Mouse (Mus musculus) embryo, embryonic 9.5 days (tissue): ENCODE measurements around the gene 1700037H04Rik.
A peak's percentile ranks its signal among the peaks of the same experiment; 100 is the strongest.

Experiments used
- DNase-seq: peaks from one replicate; pipeline ENCODE4 v3.0.0-alpha.2; 2017; ENCODE audit errors: extremely low spot score

Gene 1700037H04Rik

DNA sequence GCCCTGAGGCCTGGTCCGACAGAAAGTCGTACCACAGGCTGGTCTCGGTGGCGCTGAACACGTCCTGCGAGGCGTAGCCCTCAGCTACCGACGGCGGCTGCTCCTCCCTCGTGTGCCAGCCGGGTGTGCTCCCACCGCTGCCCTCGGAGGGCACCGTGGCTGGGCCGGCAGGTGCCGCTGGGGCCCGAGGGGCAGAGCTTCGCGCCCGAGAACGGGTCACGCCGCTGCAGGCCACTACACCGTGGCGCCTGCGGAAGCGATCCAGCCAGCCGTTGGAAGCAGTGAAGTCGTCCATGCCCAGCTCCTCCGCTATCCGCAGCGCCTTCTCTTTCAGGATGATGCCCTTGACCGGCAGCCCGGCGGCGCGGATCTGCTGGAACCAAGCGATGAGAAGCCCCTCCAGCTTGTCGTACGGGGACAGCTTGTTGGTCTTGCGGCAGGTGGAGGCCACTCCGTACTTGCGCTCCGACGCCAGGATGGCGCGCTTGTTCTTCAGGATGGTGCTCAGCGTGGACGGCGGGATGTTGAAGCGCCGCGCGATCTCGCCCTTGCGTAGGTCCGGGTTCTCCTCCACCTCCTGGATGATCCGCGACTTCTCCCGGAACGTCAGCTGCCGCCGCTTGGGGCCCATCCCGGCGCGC, 19.5 kb upstream of the 1700037H04Rik start:
- peak; percentile 74 for DNase-seq

DNA sequence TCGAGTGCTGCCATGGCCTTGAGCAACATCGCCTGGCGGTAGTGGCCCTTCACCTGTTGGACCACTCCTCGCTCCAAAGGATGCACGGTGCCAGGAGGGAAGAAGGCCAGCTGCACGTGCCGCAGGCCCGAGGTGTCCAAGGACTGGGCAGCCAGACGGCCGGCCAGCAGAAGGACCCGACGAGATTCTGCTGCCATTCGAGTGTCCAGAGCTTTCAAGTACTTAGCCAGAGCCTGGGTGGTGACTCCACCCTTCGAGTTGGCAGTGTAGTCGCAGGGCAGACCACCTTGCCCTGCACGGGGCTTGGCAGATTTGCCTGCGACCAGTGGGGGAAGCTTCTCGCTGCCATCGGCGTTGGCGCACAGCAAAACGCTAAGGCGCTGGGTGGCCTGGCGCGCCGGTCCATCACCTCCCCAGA, 19.0 kb upstream of the 1700037H04Rik start:
- no peak for DNase-seq

DNA sequence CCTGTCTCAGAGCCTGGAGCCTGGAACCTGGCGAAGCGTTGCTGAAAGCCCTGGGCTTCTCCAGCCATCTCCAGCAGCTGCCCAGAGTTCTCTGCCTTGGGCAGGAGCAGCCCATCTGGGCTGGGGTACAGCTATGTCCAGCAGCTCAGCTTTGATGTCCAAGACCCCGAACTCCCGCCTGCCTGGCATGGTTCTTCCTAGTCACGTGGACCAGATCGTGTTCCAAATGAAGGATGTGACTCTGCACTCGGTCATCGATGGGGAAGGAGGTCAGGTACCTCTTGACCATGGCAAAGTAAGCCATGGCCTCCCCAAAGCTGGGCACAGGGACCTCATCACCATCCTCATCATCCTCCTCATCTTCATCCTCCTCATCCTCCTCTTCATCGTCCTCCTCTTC, 18.1 kb upstream of the 1700037H04Rik start:
- DNase-seq, result no peak

DNA sequence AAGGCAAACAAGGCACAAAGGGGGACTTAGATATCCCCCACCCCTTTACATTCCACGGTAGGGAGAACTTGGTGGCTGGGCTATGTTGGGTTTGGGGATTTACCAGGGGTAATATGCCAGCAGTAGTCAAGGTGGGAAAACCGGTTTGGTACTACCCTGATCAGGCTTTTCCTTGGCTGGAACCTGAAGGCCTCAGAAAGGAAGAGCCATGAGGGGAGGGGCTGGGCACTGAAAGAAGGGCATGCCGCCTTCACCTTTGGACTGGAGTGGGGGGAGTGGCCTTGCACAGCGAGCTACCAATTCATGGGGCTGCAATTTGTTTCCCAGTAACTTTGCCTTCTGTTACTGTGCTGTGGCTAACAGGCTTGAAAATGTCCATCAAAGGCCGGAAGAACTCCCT, 16.6 kb upstream of the 1700037H04Rik start:
- no peak for DNase-seq

DNA sequence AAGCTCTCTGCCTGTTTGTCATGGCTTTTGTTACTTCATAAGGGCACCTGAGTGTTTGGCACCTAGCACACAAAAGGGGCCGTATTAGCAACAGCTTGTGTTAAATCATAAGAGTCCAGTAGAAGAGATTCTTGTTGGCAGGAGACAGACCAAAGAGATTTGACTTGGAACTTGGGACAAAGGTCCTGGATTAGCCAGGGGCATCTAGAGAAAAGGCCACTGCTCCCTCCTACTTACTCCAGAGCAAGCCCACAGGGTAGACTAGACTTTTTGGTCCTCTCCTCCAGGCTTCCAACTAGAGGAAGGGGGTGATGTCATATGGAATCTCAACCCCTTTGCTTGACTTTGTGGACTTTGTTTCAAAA, 16.0 kb upstream of the 1700037H04Rik start:
- DNase-seq, result no peak

DNA sequence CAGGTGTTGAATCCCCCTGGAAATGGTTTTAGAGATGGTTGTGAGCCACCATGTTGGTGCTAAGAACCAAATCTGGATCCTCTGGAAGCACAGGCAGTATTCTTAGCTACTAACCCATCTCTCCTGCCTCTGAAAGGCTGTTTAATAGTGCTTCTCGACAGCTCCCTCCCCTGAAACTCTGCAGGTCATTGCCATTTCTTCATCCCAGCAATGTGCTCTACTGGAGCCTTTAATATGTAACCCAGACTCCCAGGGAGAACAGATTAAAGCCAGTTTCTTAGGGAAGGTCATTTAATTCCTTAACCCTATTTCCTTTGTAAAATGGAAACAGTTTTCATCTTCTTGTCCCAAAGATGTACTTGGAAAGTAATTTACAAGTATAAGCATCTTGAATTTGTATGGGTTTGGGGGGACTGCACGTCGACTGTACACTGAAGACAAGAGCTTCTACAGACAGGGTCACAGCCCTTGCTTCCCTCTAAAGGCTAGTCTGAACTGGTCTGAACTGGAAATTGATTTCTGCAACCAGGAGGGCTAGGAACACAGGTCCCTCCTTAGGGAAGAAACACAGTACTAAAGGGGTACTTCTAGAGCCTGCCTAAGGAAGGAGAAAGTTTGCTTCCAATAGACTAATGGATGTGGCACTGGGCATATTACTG, 15.5 kb upstream of the 1700037H04Rik start:
- DNase-seq, result no peak

DNA sequence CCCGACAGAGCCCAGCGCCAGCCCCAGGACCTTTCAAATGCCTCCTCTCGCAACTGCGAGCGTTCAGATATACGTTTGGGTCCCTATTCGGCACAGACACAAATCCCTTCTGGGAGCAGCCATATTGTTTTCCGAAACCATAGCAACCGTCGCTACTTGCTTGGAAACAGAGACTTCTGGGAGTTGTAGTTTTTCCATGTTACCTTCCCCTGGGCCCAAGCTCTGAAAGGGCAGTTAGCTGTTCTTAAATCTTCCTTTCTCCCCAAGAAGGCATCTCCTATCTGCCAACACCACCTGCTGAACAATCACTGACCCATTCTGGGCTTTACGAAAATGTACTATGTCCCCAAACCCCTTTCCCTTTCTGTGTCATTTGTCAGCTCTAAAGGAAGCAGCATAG, 14.8 kb upstream of the 1700037H04Rik start:
- peak; percentile 75 for DNase-seq

DNA sequence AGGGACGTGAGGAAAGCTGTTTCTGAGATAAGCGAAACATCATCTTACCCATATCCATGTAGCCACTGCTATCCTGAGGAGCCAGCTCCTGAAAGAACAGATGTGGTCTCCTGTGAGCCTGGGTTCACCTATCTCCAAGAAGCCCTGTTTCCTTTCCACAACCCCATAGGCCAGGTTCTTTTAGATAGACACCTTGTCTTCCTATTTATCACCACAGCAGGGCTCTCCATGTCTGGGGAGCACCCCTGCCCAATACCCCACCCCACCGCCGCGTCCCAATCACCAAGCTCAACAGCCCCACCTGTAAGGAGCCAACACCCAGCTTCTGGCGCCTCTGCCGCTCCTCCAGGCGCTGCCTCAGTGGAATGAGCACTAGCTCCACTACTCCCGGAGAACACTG, 12.4 kb upstream of the 1700037H04Rik start:
- no peak for DNase-seq

DNA sequence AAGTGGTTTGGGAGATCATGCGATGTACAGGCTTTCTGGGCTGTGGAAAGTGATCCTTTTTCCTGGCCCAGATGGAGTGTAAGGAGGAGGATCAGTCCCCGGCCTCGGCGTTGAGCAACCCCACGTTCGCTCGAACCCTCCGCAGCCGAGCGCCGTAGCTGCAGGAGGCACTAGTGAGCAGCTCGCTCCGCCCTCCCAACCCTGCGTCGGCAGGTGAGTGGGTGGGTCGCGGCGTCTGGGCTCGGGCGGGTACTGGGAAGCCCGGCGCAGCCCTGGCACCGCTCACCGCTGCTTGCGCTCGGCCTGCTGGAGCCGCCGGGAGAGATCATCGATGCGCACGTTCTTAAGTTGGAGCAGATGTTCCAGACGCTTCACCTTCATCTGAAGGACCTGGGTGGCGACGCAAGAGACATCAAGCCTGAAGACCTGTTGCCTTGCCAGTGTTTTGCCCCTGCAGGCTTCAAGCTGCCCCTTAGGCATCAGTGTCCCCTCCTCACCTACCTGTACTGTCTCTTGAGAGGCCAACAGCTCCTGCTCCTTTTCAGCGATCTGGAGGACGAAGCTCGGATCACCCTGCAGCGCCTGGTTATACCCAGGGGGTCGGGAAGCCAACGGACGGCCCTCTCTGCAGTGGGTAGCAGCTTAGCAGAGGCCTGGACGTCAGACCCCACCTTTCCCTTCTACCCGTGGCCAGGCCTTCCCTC, 11.7 kb upstream of the 1700037H04Rik start:
- DNase-seq, result no peak

DNA sequence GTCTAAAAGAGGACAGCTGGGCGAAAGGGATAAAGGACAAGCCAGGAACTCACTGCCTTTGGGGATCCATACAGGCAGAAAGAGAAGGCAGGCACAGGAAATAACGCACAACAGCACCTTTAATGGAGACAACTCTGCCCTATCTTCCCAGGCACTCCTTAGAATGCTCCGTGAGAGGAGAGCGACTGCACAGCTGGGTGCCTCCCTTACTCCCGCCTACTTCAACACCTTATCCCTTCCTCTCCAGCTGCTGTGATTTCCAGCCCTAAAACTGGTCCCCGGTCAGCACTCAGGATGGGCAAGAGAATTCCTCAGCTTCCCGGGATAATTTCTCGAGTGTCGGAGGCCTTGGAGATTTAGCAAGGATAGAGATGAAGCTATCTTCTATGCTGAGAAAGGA, 11.1 kb upstream of the 1700037H04Rik start:
- no peak for DNase-seq

DNA sequence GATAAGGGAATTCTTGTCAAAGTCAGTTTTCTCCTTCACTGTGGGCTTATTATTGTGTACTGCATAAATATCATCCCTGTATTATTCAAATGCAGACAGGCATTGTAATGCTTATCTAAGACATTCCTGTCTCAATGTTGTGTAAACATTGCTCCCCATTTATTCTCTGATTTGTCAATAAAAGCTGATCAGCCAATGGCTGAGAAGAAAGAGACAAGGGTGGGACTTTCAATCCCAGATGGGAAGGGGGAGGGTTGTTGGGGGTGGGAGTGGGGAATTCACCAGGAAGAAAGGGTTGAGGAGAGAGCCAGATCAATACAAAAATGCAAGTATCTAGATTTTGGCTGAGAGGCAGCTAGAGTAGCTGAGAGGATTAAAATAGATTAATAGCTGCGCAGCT, 9.0 kb upstream of the 1700037H04Rik start:
- no peak for DNase-seq

DNA sequence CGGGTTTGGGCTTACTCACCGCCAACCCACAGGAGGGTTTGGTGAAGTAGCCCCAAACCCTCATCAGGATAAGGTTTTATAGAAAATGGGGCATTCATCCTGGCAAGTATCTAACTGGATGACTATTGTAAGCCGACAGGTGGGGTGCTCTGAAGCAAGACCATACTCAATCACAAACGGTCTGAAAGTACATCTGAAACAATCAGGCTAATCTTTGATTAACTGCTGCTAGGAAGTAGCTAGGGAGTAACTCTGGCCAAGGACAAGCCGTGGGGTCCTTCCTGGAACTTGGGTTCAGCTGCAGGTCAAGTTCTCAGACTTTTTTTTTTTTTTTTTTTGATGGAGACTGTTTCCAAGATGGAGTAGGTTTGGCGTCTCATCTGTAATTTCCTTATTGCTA, 8.1 kb upstream of the 1700037H04Rik start:
- no peak for DNase-seq

DNA sequence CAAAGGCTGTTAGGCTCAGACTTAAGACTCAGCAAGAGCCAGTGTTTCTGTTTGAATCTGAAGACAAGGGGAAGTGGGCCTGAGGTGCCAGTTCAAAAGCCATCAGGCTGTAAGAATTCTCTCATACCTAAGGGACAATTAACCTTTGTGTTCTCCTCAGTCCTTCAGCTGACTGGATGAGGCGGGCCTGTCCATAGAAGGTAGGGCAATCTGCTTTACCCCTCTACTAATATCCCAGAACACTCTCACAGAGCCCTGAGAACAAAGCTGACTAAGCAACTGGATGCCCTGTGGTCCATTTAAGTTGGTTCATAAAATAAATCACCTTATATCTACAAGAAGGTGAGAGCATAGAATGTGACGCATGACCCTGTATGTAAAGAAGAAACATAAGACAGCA, 6.3 kb upstream of the 1700037H04Rik start:
- no peak for DNase-seq

DNA sequence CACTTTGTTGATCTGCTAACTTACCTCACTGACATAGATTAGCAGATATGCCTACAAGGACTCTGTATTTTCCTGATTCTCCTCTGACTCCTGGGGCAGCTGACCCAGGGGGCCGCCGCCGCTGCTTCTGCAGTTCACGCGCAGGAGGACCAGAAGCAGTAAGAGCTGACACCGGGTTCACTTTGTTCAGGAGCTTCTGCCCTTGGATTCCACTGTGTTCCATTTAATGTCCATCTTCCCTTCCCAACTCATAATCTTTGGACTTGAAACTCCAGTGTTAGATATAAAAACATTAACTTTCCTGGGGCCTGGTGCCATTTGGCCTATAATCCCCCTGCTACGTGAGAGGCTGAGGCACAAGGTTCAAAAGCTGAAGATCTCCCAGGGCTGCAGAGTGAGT, 4.0 kb upstream of the 1700037H04Rik start:
- no peak for DNase-seq

DNA sequence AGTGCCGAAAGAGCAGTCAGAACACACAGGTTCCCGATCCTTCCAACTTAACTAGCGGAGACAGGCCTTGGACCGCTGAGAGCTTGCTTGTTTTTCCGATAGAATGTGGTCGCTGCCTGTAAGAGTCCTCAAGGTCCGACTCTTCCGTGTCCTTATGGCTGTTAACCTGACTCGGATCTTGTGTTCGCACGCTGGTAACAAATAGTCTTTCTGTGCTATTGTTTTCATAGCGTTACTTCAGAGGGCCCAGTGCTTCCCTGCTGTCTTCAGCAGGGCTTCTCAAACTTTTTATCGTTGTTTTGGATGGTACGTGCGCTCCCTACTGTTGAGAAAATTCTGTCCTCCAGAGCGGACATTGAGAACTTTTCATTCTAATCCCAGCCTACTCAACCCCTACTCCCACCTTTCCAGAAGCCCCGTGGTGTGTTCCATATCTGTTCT, 810 bp upstream of the 1700037H04Rik start:
- DNase-seq, result no peak

DNA sequence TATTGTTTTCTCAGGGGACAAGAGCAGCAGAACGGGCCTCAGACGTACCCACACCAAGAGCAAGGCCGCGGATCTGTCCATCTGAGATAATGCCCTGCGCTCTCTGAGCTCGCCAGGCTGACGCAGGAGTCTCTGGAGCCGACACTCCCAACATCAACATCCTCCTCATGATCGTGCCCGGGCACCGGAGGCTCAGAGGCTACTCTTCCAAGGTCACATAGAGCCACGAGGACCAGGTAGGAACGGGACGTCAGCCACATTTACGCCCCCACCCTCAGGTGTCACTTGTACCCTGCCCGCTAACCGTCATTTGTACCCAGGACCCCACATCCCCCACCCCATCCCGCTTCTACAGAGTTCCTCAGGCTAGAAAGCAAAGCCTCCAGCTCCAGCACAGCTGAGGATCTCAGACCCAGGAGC, 380 bp downstream of the 1700037H04Rik start:
- DNase-seq, result no peak

DNA sequence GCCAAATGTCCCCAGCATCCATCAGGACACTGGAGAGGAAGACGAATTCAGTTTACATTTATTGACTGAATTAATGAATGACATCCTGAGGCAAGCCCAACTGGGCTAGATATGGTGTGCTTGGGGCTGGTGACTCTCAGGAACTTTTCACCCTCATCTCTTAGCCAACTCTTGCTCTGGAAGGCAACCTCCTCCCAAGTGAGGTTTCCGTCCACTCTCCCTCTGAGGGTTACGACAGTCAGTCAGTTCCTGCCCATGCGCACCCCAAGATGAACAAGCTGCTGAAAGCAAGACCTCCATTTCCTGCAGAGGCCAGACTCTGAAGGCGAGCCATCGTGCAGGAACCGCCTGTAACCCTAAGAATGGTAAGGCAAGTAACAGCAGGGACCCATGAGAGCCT, 2.9 kb downstream of the 1700037H04Rik start:
- no peak for DNase-seq

DNA sequence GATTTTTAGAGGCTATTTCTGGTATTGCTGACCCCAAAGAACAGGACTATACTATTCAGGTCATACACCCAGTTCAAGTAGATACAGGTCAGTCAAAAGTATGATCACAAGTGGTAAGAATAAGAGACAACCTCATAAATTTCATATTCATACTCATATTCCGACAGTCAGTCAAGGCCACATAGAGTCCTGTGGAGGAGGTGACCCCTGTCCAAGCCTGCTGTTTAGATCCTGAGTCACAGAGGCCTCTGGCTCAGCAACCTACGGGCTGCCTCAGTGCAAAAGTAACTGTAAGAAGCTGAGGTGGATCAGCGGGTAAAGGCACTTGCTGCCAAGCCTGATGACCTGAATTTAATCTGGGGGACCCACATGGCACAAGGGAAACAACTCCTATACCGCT, 5.8 kb downstream of the 1700037H04Rik start:
- no peak for DNase-seq

DNA sequence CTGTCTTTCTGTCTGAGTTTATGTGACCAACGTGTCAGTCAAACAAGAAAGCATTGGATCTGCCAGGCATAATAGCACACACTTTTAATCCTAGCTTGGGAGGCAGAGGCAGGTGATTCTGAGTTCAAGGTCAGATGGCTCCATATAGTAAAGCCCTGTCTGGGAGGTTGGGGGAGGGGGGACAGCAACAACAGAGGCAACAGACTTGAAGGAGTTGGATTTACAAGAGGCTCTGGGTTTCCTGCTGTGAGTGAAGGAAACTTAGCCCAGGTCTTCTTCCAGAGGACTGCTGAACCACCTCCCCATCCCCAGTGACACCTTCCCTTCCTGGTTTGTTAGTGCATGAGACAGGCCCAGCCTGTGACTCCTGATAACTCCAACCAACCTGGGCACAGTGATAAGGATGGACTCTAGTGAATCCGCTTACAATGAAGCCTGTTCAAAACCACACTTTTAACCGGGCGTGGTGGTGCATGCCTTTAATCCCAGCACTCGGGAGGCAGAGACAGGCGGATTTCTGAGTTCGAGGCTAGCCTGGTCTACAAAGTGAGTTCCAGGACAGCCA, 7.6 kb downstream of the 1700037H04Rik start:
- DNase-seq, result no peak

DNA sequence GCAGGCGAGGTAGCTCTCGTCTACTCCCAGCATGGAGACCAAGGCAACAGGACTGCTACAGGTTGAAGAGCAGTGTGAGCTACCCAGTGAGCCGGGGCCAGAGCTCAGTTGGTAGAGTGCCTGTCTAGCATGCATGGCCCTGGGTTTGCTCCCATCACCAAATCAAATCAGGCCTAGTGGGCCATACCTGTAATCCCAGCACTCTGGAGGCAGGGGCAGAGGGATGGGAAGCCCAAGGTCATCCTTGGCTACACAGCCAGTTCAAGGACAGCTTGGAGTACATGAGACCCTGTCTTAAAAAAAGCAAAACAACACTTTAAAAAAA, 10.7 kb downstream of the 1700037H04Rik start:
- DNase-seq, result no peak

DNA sequence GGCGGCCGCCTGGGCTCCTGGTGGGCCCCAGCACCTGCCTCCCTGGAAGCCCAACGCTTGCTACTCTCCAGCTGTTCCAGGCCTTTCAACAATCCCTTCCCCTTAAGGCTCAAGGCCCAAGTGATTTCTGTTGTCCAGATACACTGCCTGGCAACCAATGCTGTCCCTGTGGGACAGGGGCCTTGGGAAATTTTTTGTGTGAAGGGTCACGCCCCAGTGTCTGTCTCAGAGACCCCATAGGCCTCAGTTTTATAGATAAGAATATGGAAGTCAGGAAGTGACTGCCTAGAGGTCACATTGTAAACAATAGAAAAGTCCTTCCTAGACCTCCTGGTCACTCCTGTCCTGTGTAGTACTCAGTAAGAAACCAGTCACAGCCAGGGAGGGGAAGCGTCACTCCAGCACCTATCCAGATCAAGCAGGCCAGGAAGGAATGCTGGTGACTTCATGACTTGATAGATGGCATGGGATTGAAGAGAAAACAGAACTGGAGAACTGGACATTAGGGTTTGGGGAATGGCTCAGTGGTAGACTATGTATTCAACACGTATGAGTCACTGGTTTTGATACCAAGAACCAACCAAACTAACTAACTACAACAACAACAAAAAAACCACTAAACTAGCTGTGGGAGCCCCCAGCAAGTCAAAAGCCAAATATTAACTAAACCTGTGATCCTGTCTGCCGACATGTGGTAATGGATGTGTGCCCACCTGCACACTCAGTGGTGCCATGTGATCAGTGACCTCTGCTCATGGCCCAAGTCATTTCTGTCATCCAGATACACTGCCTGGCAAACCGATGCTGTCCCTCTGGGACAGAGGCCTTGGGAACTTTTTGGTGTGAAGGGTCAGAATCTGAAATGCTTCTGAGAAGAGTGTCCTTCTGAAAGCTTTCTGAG, 11.3 kb downstream of the 1700037H04Rik start:
- no peak for DNase-seq

DNA sequence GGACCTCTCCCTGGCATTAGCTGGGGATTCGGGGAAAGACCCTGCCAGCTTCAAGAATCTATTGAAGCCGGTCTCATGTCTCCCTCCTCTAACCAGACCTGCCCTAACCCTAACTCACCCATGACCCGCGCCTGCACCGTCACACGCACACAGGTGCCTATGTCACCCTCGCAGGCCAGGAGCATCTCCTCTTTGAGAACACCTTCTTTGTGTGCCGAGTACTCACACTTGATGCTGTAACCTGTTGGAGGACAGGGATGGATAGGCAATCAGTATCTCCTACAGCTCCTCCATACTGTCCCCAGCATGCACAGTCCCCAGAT, 12.9 kb downstream of the 1700037H04Rik start:
- no peak for DNase-seq
